Mouse (Mus musculus) lung, postnatal 10 days (tissue): ENCODE results near the gene Krtap28-10.

Experiments used
- DNase-seq: peaks from one replicate; pipeline ENCODE4 v3.0.0; 2021

The Krtap28-10 gene

GRCm38 (mm10) chr1:83042380-83042779 is at the start of gene Krtap28-10:
TSS of gene Krtap28-10 (minus strand) at chr1:83042480.
- DNase-seq, result no peak

- no peak for DNase-seq
Measured at GRCm38 (mm10) chr1:83091268-83091667, 49.0 kb upstream of the Krtap28-10 start.

- DNase-seq, result no peak
Measured at GRCm38 (mm10) chr1:83084790-83085189, 42.5 kb upstream of the Krtap28-10 start.

DNA sequence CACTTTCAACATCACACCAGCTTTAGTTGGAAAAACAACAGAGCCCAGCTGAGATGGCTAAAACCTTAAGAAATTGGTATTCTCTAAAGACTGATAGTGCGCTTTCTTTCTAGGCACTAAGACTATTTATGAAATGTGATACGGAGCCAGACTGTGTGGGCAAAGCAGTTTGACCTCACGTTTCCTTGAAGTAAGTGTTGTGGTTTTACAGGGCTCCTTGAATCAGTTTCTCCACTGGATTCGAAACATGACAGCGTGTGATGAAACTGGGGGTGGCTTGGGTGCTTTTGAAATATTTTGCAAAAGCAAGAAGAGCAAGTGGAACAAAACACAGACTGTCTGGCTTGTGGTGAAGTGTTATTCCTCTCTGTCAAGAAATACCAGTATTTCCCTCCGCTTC is 34.7 kb upstream of the Krtap28-10 start:
- no peak for DNase-seq

GRCm38 (mm10) chr1:83076190-83076917 is 34.1 kb upstream of the Krtap28-10 start:
- DNase-seq, result peak; percentile 48

DNA sequence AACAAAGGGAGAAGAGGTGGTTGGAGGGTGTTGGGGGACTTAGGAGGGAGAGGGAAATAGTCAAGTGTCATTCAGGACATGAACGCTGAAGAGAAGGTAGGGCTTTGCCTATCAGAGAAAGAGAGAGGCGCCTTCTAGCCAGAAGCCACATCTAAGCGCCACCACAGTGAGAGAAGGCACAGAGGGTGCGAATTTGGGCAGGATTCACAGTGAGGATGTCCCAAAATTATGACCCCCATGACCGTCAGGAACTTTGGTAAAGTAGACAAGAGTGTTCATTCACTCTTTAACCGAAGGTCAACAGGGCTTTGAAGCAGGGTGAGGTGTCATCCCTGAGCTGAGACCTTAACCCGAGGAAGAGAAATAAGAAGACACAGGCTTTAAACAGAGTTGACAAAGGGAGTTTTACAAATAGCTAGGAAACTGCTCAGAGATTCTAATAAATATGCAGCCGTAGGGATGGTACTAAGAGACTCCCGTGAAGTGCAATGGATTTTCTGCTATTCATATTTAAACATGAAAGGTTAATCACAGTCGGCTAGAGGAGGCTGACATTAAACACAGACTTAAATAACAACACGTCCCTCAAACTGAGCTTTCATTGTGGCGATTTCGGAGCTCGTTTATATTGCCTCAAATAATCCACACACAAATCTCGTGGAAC is 33.4 kb upstream of the Krtap28-10 start:
- DNase-seq, result no peak

DNA sequence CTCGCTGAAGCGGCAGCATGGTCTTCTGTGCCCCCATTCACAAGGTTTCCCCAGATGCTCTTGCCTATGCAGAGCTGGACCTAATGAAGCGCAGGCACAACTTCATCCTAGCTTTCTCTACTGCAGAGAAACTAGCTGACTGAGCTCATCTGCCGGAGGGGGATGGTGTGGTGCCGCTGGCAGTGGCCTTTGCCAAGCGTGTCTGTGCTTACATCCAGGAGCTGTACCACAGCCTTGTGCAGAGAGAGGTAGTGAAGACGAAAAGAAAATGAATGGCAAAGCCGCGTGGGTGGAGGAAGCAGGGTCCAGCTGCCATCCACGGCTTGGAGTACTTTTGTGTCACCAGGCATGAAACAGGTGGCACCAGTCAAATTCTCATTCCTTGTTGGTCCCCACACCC is 24.9 kb upstream of the Krtap28-10 start:
- DNase-seq, result no peak

- DNase-seq, result no peak
Measured at GRCm38 (mm10) chr1:83066577-83066976, 24.3 kb upstream of the Krtap28-10 start.

GRCm38 (mm10) chr1:83064851-83065250 is 22.6 kb upstream of the Krtap28-10 start:
- peak; percentile 49 for DNase-seq

- DNase-seq, result no peak
Measured at GRCm38 (mm10) chr1:83060643-83061042, 18.4 kb upstream of the Krtap28-10 start, which contains the start of gene Krtap28-13. TSS of gene Krtap28-13 (plus strand) at chr1:83060930.

- no peak for DNase-seq
Measured at GRCm38 (mm10) chr1:83059278-83059677, 17.0 kb upstream of the Krtap28-10 start, which contains the start of gene A030005K14Rik. TSS of gene A030005K14Rik (minus strand) at chr1:83059378.

GRCm38 (mm10) chr1:83058481-83058880 is 16.2 kb upstream of the Krtap28-10 start:
- no peak for DNase-seq

GRCm38 (mm10) chr1:83044882-83045427 is 2.7 kb upstream of the Krtap28-10 start, which contains the start of gene Gm47969:
TSS of gene Gm47969 (plus strand) at chr1:83044932.
- DNase-seq, result peak; percentile 16

DNA sequence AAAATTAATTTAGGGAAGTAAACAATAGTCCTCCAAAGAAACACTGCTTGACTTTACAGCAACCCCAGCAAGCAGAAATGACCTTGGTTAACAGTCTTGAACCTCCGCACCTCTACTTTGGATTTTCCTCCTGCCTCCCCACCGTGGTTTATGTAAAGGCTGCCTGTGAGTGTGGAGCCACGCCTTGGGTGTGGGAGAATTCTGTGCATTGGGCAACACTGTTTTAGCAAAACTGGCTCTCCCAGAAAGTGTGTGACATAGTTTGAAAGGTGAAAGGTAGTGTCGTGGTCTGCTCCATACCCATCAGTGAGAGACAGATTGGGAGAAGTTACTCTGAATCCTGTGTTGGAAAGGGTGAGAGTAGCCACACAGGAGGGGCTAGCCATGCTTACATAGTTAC is 3.2 kb downstream of the Krtap28-10 start:
- peak; percentile 3 for DNase-seq

GRCm38 (mm10) chr1:83038109-83038672 is 4.1 kb downstream of the Krtap28-10 start, which contains the start of gene Slc19a3:
TSS of gene Slc19a3 (minus strand) at chr1:83038448.
- peak; percentile 50 for DNase-seq

GRCm38 (mm10) chr1:83036892-83037667 is 5.2 kb downstream of the Krtap28-10 start:
- no peak for DNase-seq

- DNase-seq, result no peak
Measured at GRCm38 (mm10) chr1:83034509-83034908, 7.8 kb downstream of the Krtap28-10 start.

- DNase-seq, result peak; percentile 14
Measured at GRCm38 (mm10) chr1:83032508-83032907, 9.8 kb downstream of the Krtap28-10 start.

DNA sequence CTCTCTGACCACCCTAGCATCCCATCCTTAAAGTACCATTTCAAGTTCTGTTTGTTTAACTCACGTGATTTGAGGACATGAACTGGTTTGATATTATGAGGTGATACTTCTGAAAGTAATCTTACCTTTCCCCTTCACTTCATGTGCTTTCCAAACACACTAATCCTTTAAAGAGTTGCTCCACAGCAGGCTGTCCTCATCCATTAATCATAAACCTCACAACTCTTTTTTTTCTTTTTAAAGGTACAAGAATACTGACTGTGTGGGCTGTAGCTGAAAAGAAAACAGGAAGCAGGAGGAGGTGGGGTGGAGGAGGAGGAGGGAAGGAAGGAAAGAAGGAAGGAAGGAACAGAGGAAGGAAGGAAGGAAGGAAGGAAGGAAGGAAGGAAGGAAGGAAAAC is 10.3 kb downstream of the Krtap28-10 start:
- no peak for DNase-seq

- no peak for DNase-seq
Measured at GRCm38 (mm10) chr1:83016556-83016955, 25.7 kb downstream of the Krtap28-10 start.

DNA sequence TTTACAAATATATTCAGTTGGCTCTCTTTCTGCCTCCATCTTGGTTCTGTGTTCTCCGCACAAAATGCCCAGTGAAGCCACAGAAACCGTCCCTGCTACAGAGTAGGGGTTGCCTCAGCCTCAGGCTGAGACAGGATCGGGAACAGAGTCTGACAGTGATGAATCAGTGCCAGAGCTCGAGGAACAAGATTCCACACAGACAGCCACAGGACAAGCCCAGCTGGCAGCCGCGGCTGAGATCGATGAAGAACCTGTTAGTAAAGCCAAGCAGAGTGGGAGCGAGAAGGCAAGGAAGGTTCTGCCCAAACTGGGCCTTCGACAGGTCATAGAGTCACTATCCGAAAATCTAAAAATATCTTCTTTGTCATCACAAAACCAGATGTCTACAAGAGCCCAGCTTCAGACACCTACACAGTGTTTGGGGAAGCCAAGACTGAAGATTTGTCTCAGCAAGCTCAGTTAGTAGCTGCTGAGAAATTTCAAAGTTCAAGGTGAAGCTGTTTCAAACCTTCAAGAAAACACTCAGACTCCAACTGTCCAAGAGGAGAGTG is 26.9 kb downstream of the Krtap28-10 start:
- no peak for DNase-seq

DNA sequence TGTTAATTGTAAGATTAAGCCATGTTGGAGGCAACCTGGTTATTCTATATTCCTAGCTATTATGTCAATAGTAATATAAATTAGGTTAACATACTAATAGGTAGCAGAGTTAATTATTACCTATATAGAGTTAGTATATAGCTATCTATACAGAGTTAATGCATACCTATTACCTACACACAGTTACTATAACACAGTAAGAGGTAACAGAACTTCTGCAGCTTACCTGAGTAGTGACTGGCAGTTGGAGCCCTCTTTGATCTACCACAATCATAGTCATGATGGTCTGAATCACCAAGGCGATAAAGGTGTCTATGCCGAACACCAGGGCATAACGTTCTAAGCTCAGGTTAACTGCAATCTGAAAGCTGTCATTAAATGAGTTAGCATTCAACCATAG is 27.8 kb downstream of the Krtap28-10 start:
- no peak for DNase-seq
